Mouse (Mus musculus) left cerebral cortex, adult 2 months (tissue): Measurements from ENCODE around the gene Mrc1. TPM values are rescaled to one million over a fixed set of nuclear protein-coding genes. Genes with fewer than 3 reads are reported as not detected.

ENCODE experiments used
- DNase-seq, 2 experiments: peaks; one replicate each; pipeline ENCODE4 v3.0.0; 2021 to 2022; ENCODE audit warnings: low spot score in 2 of 2, mixed read lengths in 1 of 2; ENCODE audit errors: extremely low spot score in 1 of 2
- H3K27ac ChIP-seq: fragments of 200-600 bp; 2 replicates; pipeline ENCODE4 v1.8.1; 2022
- H3K4me3 ChIP-seq: fragments of 200-600 bp; 2 replicates; pipeline ENCODE4 v1.8.1; 2022
- CTCF ChIP-seq: fragments of 200-600 bp; IDR thresholded peaks from 2 replicates; pipeline ENCODE4 v1.8.1; 2022; ENCODE audit warnings: antibody characterized with exemption, mild to moderate bottlenecking, moderate library complexity
- intact Hi-C: fragments of 180-260 bp; cut with DNase I; formaldehyde crosslinking; loops from one replicate; pipeline ENCODE4 v1.15.1; 2025
- total RNA-seq, 2 experiments: library from RNA; stranded (reverse); gene quantifications; 2 replicates each; pipeline ENCODE4 v1.2.3; 2021

Mrc1 gene
- total RNA-seq, 2 experiments from 2014 or later: 5.3 to 6.1 TPM

DNA sequence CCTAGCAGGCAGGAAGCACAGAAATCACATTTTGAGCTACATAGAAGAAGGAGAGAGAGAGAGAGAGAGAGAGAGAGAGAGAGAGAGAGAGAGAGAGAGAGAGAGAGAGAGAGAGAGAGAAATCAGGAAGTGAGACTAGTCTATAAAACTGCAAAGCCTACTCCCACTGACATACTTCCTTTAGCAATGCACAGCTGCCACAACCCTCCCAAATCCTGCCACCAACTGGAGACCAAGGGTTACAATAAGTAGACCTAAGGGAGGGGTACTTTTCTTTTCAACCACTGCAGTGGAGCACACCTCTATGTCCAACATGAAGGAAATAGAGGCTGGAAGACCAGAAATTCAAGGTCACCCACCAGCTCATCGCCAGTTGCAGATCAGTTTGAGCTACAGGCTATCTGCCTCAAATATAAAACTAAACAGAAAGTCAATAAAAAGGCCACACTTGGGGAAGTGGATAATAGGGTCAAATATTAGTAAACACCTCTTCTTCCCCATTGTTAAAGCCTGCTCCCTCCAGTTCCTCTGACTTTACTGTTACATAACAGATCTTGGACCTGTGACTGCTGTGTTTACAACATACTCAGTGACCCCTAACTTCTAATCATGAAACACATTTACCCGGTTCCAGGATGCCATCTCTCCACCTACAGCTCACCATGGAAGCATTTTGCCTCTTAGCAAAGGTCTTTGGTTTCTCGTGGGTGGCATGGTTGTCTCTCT lies 20.8 kb downstream of the Mrc1 start:
- TF ChIP-seq CTCF: no peak
- Histone ChIP-seq H3K27ac (no peak overlapping the region), H3K4me3 (no peak overlapping the region)
- intact Hi-C loops: no loop called here
- DNase-seq: no peak

DNA sequence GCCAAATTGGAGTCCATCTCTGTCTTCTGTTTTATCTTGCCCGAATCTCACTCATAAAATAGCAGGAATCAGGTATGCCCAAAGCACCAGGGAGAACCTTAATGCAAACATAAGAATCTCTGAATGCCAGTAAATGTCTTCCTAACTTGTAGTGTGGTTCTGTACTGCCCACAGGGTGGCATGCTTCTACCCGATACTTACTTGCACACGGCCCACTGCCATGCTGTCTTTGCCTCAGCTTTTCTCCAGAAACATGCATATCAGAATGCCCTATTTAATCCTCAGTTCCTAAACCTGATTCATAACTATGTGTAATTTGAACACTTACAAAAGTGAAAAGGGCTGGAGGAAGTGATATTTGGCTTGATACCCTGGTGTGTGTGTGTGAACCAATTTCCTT lies 22.7 kb downstream of the Mrc1 start:
- H3K27ac ChIP-seq: no peak overlapping the region
- no peak overlapping the region for H3K4me3 ChIP-seq
- peak; percentile 5; the same call in 1 of the 2 replicates for TF ChIP-seq CTCF
- no peak for DNase-seq
- intact Hi-C loops: no loop called here

DNA sequence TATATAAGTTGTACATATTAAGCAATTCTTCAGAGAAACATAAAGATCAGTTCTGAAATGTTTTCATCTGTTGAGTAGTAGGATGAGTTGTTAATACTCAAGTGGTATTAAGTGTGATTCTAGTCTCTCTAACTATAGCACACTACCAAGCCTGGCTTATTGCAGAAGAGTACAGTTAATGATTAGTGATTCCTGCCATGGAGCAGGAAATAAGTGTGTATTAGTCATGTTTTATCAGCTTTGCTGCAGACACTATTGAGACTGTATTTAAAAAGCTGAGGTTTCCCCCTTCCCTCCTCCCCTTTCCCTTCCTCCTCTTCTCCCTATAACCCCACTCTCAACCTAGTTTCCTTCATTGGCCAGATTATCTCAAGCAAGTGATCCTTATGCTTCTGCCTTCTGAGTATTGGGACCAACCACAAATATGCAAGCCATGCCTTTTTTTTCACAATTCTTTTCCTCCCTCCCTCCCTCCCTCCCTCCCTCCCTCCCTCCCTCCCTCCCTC lies 29.2 kb downstream of the Mrc1 start:
- no peak overlapping the region for H3K4me3 ChIP-seq
- no peak for DNase-seq
- TF ChIP-seq CTCF: no peak
- intact Hi-C loops: no loop called here
- H3K27ac ChIP-seq: no peak overlapping the region

DNA sequence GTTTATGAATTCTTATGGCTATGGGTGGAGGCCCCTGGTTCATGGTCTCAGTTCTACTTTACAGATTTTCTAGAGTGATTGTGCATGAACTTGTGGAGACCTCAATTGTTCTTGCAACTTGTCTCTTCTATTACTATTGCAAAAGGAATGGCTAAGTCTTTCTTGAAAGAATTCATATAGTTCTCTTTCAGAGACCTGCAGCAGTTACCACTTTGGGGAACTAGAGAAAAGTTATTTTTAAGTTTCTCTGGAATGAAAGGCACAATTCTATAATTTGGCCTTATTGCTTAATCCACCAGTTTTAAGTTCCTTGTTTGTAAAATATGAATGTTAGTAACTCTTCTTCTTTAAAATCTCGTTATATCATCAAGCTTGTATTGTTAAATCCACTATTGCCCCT lies 32.9 kb downstream of the Mrc1 start:
- TF ChIP-seq CTCF: no peak
- intact Hi-C loops: no loop called here
- Histone ChIP-seq H3K27ac (no peak overlapping the region), H3K4me3 (no peak overlapping the region)
- no peak for DNase-seq

DNA sequence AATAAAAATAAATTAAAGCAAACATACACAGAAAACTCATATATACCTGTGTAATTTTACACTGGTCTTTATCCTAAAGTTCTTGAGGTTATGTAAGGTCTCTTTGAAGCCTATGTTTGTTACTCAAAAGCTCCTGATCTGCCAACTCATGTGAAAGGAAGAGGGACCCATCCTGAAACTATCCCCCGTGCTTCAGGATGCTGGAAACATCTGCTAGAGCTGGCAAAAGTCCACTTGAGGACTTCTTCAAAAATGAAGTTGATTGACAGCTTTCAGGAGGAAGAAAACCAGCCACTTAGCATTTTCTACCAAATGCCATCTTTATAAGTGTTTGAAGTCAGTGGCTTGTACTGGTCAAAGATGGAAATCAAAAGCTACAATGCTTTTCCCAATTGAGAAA lies 40.0 kb downstream of the Mrc1 start:
- no peak for DNase-seq
- Histone ChIP-seq H3K4me3 (no peak overlapping the region), H3K27ac (no peak overlapping the region)
- no peak for TF ChIP-seq CTCF
- intact Hi-C loops: no loop called here

DNA sequence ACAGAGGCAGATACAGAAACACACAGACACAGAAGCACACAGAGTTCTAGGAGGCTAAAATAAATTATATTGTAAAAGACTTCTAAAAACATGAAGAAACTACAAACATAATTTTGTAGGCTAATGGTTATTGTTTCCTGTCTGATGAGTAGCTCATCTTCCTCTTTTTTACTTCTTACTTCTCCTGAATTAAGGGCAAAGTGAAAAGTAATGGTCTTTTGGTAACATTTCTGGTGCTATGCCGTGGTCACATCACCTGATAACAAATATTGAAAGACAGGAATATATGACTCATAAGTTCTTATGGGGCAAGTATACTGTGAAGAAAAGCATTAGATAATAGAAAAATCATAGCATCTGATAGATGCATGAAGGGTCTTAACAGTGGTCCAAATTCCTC lies 42.9 kb downstream of the Mrc1 start:
- Histone ChIP-seq H3K4me3 (no peak overlapping the region), H3K27ac (no peak overlapping the region)
- TF ChIP-seq CTCF: no peak
- intact Hi-C loops: no loop called here
- no peak for DNase-seq

DNA sequence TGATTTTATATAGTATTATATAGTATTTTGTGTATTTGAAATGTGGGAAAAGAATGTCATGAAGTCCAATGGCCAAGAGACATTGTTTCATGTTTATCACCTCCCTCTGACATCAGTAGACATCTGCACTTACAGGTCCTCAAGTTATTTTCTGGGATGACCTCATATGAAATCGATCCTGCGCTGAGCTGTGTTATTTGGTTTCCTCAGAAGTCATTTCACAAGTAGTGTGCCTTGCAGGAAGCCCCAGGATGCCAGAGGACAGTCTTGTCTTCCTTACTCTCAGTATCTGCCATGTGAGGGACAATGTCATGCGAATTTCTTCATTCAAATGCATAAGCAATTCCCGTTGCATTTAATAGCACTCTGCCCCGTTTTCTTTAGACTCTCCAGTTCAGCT lies 46.6 kb downstream of the Mrc1 start:
- DNase-seq: no peak
- intact Hi-C loops: no loop called here
- H3K4me3 ChIP-seq: no peak overlapping the region
- H3K27ac ChIP-seq: no peak overlapping the region
- no peak for TF ChIP-seq CTCF

DNA sequence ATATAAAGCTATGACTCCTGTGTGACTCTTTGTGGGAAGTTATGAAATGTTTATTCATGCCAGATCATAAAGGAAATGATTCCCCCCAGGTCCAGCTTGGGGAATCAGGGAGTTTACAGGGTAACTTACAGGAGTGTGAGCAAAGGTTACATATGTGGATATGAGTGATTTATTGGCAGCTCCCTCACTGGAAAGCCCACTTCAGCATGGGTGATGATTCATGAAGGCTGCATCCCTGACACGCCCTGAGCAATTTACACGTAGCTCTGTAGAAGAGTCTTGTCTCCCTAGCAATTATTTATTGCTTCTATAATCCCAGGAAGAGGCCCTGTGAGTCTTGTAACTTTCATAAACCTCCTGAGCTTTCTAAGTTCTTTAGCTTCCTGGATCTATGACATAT lies 50.1 kb downstream of the Mrc1 start:
- H3K27ac ChIP-seq: no peak overlapping the region
- no peak overlapping the region for H3K4me3 ChIP-seq
- intact Hi-C loops: no loop called here
- no peak for DNase-seq
- no peak for TF ChIP-seq CTCF

DNA sequence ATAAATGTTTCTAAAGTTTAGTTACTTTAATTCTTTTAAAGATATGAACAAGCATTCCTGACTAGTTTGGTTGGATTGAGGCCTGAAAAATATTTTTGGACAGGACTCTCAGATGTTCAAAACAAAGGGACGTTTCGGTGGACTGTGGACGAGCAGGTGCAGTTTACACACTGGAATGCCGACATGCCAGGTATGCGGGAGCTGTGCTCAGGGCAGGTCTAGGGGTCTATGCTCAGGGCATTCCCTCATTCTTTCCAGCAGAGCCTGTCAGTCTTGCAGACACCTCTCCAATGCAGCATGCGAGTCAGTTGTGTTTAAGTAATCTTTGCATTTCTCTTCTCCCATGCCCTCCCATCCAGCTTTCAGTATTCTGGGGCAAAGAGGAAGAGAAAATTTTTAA lies 50.6 kb downstream of the Mrc1 start:
- H3K27ac ChIP-seq: no peak overlapping the region
- intact Hi-C loops: no loop called here
- no peak for DNase-seq
- no peak for TF ChIP-seq CTCF
- no peak overlapping the region for H3K4me3 ChIP-seq

DNA sequence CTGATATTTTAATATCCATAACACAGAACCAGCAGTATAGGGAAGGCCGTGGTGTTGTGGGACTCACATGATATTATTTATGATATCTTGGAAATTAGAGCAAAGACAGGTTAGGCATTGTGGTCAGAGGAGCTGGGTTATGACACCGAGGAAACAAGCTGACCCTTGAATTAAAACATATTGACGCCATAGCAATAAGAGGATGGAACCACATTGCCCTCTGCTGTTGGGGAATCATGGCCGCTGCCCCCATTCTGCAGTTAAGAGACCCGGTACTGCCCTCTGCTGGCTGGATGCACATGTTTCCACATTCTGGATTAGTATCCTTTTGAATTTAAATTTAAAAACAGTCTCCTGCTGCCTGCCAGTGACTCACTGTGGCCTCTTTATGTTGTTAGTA lies 66.1 kb downstream of the Mrc1 start:
- peak; percentile 91 for TF ChIP-seq CTCF
- Histone ChIP-seq H3K27ac (no peak overlapping the region), H3K4me3 (no peak overlapping the region)
- DNase-seq: peak; percentile 82 to 86
- intact Hi-C loops: no loop called here

DNA sequence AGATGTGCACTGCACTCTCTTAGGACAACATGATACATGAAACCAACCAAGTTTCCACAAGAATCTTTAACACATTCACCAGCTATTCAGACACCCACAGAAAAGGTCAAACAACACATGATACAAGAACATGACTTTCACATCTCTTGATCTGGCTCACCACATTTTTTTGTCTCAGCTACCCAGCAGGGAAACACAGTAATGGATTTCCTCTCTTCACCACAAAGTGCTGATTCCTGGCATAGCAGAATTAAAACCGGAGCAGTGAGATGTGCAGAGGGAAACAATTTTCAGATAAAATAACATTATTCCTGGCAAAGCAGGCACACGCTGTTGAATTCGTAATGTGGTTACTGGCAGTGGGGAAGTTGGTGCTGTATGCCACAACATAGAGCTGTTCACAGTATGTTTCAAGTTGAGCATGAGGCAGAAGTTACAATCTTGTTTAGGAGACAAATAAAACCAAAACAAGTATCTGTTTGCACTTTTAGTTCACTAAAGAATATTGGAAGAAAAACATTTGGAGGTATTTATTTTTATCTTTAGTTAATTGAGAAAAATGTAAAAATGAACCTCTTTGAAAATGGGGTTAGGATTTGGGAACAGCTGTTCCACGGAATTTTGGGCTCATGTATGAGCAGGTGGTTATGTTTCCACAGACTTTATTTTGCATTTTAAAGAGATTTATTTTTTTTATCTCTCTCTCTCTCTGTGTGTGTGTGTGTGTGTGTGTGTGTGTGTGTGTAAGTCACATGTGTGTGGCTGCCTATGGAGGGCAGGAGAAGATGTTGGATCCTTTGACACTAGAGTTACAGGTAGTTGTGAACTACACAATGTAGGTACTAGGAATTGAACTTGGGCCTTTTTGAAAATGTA lies 83.6 kb downstream of the Mrc1 start:
- intact Hi-C loops: loop anchor here (5.0 kb wide), 1 partner anchor 390 kb away; no protein-coding TSS in a partner anchor
- no peak for TF ChIP-seq CTCF
- H3K4me3 ChIP-seq: no peak overlapping the region
- DNase-seq: no peak
- H3K27ac ChIP-seq: no peak overlapping the region

DNA sequence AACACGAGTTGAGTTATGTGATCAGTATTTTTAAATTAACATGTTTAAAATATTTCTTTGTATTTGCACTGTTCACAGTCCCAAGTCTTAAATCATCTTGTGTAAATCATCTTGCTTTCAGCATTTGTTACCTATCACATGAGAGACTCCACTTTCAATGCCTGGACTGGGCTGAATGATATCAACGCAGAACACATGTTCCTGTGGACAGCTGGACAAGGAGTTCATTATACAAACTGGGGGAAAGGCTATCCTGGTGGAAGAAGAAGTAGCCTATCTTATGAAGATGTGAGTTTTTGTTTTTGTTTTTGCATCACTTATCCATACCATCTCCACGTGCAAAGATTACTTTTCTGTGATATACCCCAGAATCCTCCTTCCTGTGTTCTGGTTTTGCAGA lies 85.9 kb downstream of the Mrc1 start:
- H3K4me3 ChIP-seq: no peak overlapping the region
- H3K27ac ChIP-seq: no peak overlapping the region
- no peak for TF ChIP-seq CTCF
- no peak for DNase-seq
- intact Hi-C loops: no loop called here
